Mouse (Mus musculus): Measurements from ENCODE around the gene Echdc3. TPM values are rescaled to one million over a fixed set of nuclear protein-coding genes. Genes with fewer than 3 reads are reported as not detected.

Gene Echdc3
- polyA plus RNA-seq, 2 experiments from 2014 or later = not detected

GRCm38 (mm10) chr2:6165771-6166170 lies 47.1 kb downstream of the Echdc3 start:
- ATAC-seq = no peak

GRCm38 (mm10) chr2:6164606-6165290 lies 48.1 kb downstream of the Echdc3 start:
- no peak for ATAC-seq

DNA sequence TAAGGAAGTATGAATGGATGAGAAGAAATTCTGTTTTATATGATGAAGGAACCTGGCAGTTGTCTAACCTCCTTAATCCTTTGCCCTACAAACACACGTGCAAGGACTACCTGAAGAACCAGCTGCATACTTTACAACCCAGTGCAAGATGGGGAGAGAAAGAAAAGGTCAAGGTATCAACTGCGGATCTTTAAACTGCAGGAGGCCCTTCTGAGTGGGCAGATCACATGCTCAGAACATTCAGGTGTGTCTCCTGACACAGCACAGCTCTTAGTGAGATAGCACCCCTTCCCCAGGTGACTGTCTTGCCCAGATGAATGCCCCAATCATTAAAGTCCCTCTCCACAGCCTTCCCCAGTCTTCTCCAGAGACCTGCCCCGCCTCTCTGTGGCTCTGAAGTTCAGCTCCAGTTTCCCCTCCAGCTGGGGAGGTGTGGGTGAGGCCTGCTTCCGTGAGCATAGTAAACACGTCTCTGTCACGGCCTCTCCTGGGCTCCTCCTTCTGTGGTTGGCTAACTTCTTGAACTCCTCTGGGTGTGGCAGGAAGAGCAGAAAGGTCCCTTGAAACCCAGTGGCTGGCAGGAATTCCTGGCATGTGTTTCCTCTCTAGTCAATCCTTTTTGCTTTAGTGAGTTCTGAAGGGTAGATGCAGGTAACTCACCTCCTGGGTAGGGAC lies 50.3 kb downstream of the Echdc3 start:
- peak; percentile 92 for ATAC-seq

DNA sequence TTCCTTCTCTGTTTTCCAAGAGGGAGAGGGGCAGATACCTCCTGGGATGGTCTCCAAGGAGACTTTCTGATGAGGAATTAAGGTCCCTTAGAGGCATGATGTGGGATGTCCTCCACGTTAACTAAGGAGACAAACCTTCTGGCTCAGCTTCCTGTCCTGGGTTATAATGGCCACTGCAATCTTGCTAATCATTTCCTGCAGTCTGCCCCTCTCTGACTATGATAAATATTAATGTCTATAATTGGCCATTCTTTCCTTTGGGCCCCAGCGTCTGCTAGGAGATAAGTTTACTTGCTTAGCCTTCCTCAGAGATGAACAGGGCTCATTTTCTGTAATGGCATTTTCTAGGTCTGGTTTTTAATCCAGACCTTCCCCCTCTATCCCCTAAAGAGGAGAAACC lies 53.1 kb downstream of the Echdc3 start:
- ATAC-seq = no peak

GRCm38 (mm10) chr2:6159219-6159618 lies 53.6 kb downstream of the Echdc3 start:
- ATAC-seq = no peak

GRCm38 (mm10) chr2:6157635-6158034 lies 55.2 kb downstream of the Echdc3 start:
- no peak for ATAC-seq

DNA sequence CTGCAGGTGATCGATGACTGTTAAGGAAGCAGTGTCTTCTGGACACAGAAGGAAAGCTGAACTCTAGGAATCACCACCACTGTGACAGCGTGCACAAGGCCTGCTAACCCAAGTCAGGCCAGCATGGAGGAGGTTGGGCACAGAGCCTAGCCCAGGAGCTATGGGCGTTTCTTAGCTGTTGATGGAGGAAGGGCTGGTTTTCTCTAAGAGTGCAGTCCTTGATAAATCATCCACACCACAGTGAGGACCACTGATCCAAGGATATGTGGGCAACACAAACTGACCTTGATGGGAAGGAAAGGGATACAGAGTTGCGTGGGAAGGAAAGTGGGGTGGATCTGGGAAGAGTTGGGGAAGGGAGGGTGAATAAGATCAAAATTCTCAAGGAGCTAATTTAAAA lies 55.6 kb downstream of the Echdc3 start:
- no peak for ATAC-seq

- no peak for ATAC-seq
These were observed 63.0 kb downstream of the Echdc3 start for GRCm38 (mm10) chr2:6149801-6150200.

GRCm38 (mm10) chr2:6146901-6147300 lies 65.9 kb downstream of the Echdc3 start:
- ATAC-seq = no peak

- no peak for ATAC-seq
These were observed 66.6 kb downstream of the Echdc3 start for GRCm38 (mm10) chr2:6146257-6146656.

DNA sequence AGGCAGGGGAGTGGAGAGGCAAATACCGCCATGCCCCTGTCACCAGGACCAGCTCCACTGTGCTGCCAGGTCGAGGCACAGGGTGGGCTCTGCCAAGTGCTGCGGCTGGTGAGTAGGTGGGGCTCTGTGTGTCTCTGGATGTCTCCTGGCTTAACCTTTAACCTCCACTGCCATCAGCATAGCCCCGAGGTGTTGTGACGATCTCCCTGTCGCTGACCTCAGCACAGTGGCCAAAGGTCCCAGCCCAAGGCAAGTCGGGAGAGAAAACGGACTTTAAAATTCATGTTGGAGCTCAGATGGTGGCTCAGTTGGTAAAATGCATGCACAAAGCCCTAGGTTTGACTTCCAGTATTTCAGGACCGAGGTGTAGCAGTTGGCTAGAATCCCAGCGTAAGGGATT lies 67.2 kb downstream of the Echdc3 start:
- no peak for ATAC-seq

DNA sequence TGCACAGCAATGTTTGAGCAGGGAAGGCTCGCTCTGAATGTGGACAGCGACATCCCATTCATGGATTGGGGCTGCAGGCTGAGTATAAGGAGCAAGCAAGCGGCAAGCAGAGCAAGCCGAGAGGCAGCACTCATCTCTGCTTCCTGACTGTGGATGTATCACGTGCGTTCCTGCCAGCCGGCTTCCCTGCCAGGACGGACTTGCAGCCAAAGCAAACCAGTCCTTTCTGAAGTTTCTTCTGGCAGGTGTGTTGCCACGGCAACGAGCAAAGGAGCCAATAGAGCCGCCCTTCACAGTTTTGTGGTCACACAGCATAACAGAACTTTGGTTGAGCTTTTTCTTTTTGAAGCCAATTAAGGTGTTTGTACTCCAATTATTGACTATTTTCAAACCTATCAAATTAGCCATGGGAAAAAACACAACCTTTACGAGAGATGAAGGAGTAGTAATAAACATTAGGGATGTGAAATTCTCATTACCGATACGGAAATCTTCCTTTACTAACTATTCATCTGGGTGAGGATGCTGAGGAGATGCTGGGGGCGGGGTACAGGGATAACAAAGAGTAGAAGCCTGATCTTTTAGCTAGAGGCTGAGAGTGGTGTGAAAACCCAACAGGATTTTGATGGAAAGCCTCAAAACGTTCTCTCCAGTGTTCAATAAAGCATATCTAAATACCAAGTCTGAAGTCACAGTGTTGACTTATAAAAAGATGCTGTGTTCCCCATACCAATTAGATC lies 69.7 kb downstream of the Echdc3 start:
- ATAC-seq = no peak

GRCm38 (mm10) chr2:6140572-6141161 lies 72.2 kb downstream of the Echdc3 start:
- no peak for ATAC-seq

Other genes with a start within 250 kb of the Echdc3 start
- gene Proser2, start 82.8 kb downstream of the Echdc3 start, polyA plus RNA-seq (2017; shearing (Covaris generic)) = under 1 TPM; 0.18 to 0.26 TPM
- gene Usp6nl, start 109.6 kb upstream of the Echdc3 start, polyA plus RNA-seq (2017; shearing (Covaris generic)) = 10 to 100 TPM in 1 of 2 experiments, 1 to 10 TPM in 1; 7.7 to 10.2 TPM

Data from CD4-positive, CD25-positive, alpha-beta regulatory T cell, adult 4 months (primary cell).